ENCODE assay signal across 27 mouse cellular contexts in genomic region chr11:116178411-116179121, GRCm38 (mm10). TPM values are rescaled to one million over a fixed set of nuclear protein-coding genes. Genes with fewer than 3 reads are reported as not detected.
DNase-seq lines count a peak whose midpoint lies in the region; ATAC-seq and TF ChIP-seq lines count a peak whose summit lies in the region.
"Had no signal": no experiment of that assay in that cellular context is flagged by ENCODE, and none has a peak within 500 bp of the region (broad histone marks: within the 10 kb centered on the region; RNA-seq: fewer than 3 reads in every experiment).

No protein-coding gene starts in this region.

- DNase-seq in adrenal gland, postnatal 14 days = peak; percentile 45
- no peak for DNase-seq in adrenal gland, adult 2 months
- peak; percentile 65 for DNase-seq in liver, adult 2 months (ENCODE audit: extremely low read depth, low read depth, low spot score)
- DNase-seq in lung, postnatal 10 days = peak; percentile 52
- DNase-seq in gastrocnemius, postnatal 14 days = no peak
- no peak for DNase-seq in left cerebral cortex, adult 9 months (ENCODE audit: low spot score in 2 of 2)
- DNase-seq: cerebellum, adult 11 months; cerebellum, adult 9-10 months; embryo, embryonic 11 days; gastrocnemius, adult 2 months; heart, postnatal 14 days; kidney, postnatal 36 days; right cerebral cortex, postnatal 25 days had no signal

- ATAC-seq in liver, embryonic 12.5 days = no peak
- ATAC-seq in megakaryocyte, adult 5-6 weeks (ENCODE audit: poor library complexity, severe bottlenecking) = no peak
- ATAC-seq: forebrain, embryonic 14.5 days; intestine, embryonic 16.5 days; midbrain, embryonic 15.5 days had no signal

- H3K79me2 ChIP-seq in liver, adult 2 months (ENCODE audit: control insufficient read depth, insufficient read depth, low read length) = peaks cover 4% of the 10 kb centered on the region; the same call in 1 of the 2 replicates

- H3K4me2 ChIP-seq in liver, embryonic 12.5 days = no peak overlapping the region
- H3K4me2 ChIP-seq: embryonic facial prominence, embryonic 12.5 days; heart, embryonic 13.5 days; kidney, embryonic 15.5 days; limb, embryonic 15.5 days; liver, embryonic 15.5 days; midbrain, embryonic 15.5 days; stomach, embryonic 15.5 days had no signal

- peaks cover 7% of the 10 kb centered on the region for H3K4me1 ChIP-seq in liver, adult 2 months (ENCODE audit: control insufficient read depth, insufficient read depth, low read length)
- peaks cover 3% of the 10 kb centered on the region; the same call in 1 of the 2 replicates for H3K4me1 ChIP-seq in liver, embryonic 12.5 days
- H3K4me1 ChIP-seq: embryonic facial prominence, embryonic 12.5 days; heart, embryonic 13.5 days; limb, embryonic 10.5 days; limb, embryonic 15.5 days; liver, embryonic 15.5 days; midbrain, embryonic 15.5 days; stomach, embryonic 15.5 days had no signal

- TF ChIP-seq POLR2A in liver, adult 2 months (IDR thresholded peaks at IDR 0.05; ENCODE audit: extremely low read depth, insufficient read depth, low read length) = no peak

- no peak overlapping the region for H3K27ac ChIP-seq in liver, adult 2 months (replicated peaks; ENCODE audit: insufficient read depth, low read depth, low read length)
- no peak overlapping the region for H3K27ac ChIP-seq in liver, embryonic 12.5 days
- H3K27ac ChIP-seq: embryonic facial prominence, embryonic 12.5 days; gastrocnemius, adult 2 months; heart, embryonic 13.5 days; kidney, embryonic 15.5 days; layer of hippocampus, adult 2 months; limb, embryonic 10.5 days; liver, embryonic 15.5 days; macrophage; midbrain, embryonic 15.5 days; stomach, embryonic 15.5 days had no signal

- no peak overlapping the region for H3K4me3 ChIP-seq in liver, adult 2 months (ENCODE audit: insufficient read depth, low read depth, low read length)
- no peak overlapping the region for H3K4me3 ChIP-seq in liver, embryonic 12.5 days
- H3K4me3 ChIP-seq: embryonic facial prominence, embryonic 12.5 days; gastrocnemius, adult 2 months; heart, embryonic 13.5 days; kidney, embryonic 15.5 days; layer of hippocampus, adult 2 months; limb, embryonic 10.5 days; limb, embryonic 15.5 days; liver, embryonic 15.5 days; midbrain, embryonic 15.5 days; stomach, embryonic 15.5 days had no signal

- intact Hi-C loops in gastrocnemius, postnatal 14 days (cut with DNase I; ENCODE audit: low total_unique reads) = no loop called here

- peaks cover 86% of the 10 kb centered on the region for H3K36me3 ChIP-seq in liver, adult 2 months (ENCODE audit: control insufficient read depth, insufficient read depth, low read length)
- H3K36me3 ChIP-seq in liver, embryonic 12.5 days = peaks cover 91% of the 10 kb centered on the region

- no peak overlapping the region for H3K9ac ChIP-seq in liver, adult 2 months (ENCODE audit: low read depth, low read length)
- H3K9ac ChIP-seq in liver, embryonic 12.5 days = no peak overlapping the region
- H3K9ac ChIP-seq: embryonic facial prominence, embryonic 12.5 days; heart, embryonic 13.5 days; kidney, embryonic 15.5 days; limb, embryonic 15.5 days; liver, embryonic 15.5 days; midbrain, embryonic 15.5 days; stomach, embryonic 15.5 days had no signal

- no peaks in the 10 kb centered on the region for H3K9me3 ChIP-seq in liver, embryonic 12.5 days (replicated peaks)
- H3K9me3 ChIP-seq: embryonic facial prominence, embryonic 12.5 days; heart, embryonic 13.5 days; kidney, embryonic 15.5 days; limb, embryonic 10.5 days; limb, embryonic 15.5 days; liver, embryonic 15.5 days; midbrain, embryonic 15.5 days; stomach, embryonic 15.5 days had no signal

- TF ChIP-seq CTCF in liver, adult 2 months (IDR thresholded peaks at IDR 0.05; ENCODE audit: low read depth, low read length) = no peak

- H3K27me3 ChIP-seq in liver, adult 2 months (ENCODE audit: control insufficient read depth, insufficient read depth, low read length) = no peaks in the 10 kb centered on the region
- no peaks in the 10 kb centered on the region for H3K27me3 ChIP-seq in liver, embryonic 12.5 days (replicated peaks)
- H3K27me3 ChIP-seq: embryonic facial prominence, embryonic 12.5 days; heart, embryonic 13.5 days; kidney, embryonic 15.5 days; limb, embryonic 15.5 days; liver, embryonic 15.5 days; midbrain, embryonic 15.5 days; stomach, embryonic 15.5 days had no signal

- WGBS in liver, adult 2 months = 38% methylated on average over 20 of the region's 20 CpGs
- 84% methylated on average over 20 of the region's 20 CpGs for WGBS in liver, embryonic 12.5 days (ENCODE audit: insufficient replicate concordance)

RNA-seq across cellular contexts. Expression of gene Fbf1, which starts 10.6 kb away (rescaled TPM):
- 28.1 and 31.0 TPM in 2 replicates for total RNA-seq in adrenal gland, postnatal 14 days (2021)
- total RNA-seq in adrenal gland, adult 2 months (2021) = 10 to 100 TPM; 30.4 to 37.8 TPM
- 19.5 and 21.4 TPM in 2 replicates for polyA plus RNA-seq in adrenal gland, adult 2 months (2012; rRNA removed)
- 5.6 and 9.0 TPM in 2 replicates for total RNA-seq in liver, adult 2 months (2014; rRNA removed)
- 3.6 and 4.5 TPM in 2 replicates for polyA plus RNA-seq in liver, adult 2 months (2012; rRNA removed)
- polyA plus RNA-seq in liver, embryonic 12.5 days (2016; fragmentation: Nextera tagmentation; extraction: Ambion mirVana) = 14.3 and 15.0 TPM in 2 replicates
- total RNA-seq in gastrocnemius, postnatal 14 days (2021) = 10 to 100 TPM in 1 of 2 experiments, 1 to 10 TPM in 1; 9.1 to 11.6 TPM
- 2.9 and 5.9 TPM in 2 replicates for total RNA-seq in megakaryocyte, adult 5-6 weeks (2015)
- total RNA-seq in megakaryocyte, adult 5-6 weeks (2017) = 5.7 and 6.3 TPM in 2 replicates

RNA-seq across cellular contexts. Expression of gene Ten1, which starts 20.1 kb away (rescaled TPM):
- total RNA-seq in adrenal gland, postnatal 14 days (2021) = 16.7 and 20.0 TPM in 2 replicates
- 10 to 100 TPM; 24.7 to 27.3 TPM for total RNA-seq in adrenal gland, adult 2 months (2021)
- polyA plus RNA-seq in adrenal gland, adult 2 months (2012; rRNA removed) = 15.0 and 16.2 TPM in 2 replicates
- 3.0 and 5.3 TPM in 2 replicates for total RNA-seq in liver, adult 2 months (2014; rRNA removed)
- polyA plus RNA-seq in liver, adult 2 months (2012; rRNA removed) = 2.3 and 3.0 TPM in 2 replicates
- polyA plus RNA-seq in liver, embryonic 12.5 days (2016; fragmentation: Nextera tagmentation; extraction: Ambion mirVana) = 43.4 and 44.0 TPM in 2 replicates
- total RNA-seq in gastrocnemius, postnatal 14 days (2021) = 10 to 100 TPM; 26.9 to 31.6 TPM
- 58.5 and 63.9 TPM in 2 replicates for total RNA-seq in megakaryocyte, adult 5-6 weeks (2015)
- 21.4 and 27.2 TPM in 2 replicates for total RNA-seq in megakaryocyte, adult 5-6 weeks (2017)

RNA-seq across cellular contexts. Expression of gene Acox1, which starts 20.3 kb away (rescaled TPM):
- 150 and 199 TPM in 2 replicates for total RNA-seq in adrenal gland, postnatal 14 days (2021)
- 100 to 1,000 TPM; 225 TPM for total RNA-seq in adrenal gland, adult 2 months (2021)
- polyA plus RNA-seq in adrenal gland, adult 2 months (2012; rRNA removed) = 64.1 and 67.5 TPM in 2 replicates
- 994 and 1,028 TPM in 2 replicates for total RNA-seq in liver, adult 2 months (2014; rRNA removed)
- 683 and 720 TPM in 2 replicates for polyA plus RNA-seq in liver, adult 2 months (2012; rRNA removed)
- polyA plus RNA-seq in liver, embryonic 12.5 days (2016; fragmentation: Nextera tagmentation; extraction: Ambion mirVana) = 15.3 and 19.7 TPM in 2 replicates
- total RNA-seq in gastrocnemius, postnatal 14 days (2021) = 10 to 100 TPM; 43.3 to 49.3 TPM
- total RNA-seq in megakaryocyte, adult 5-6 weeks (2015) = 15.1 and 18.3 TPM in 2 replicates
- total RNA-seq in megakaryocyte, adult 5-6 weeks (2017) = 18.6 and 19.7 TPM in 2 replicates

RNA-seq across cellular contexts. Expression of gene Mrpl38, which starts 39.9 kb away (rescaled TPM):
- total RNA-seq in adrenal gland, postnatal 14 days (2021) = 90.7 and 95.0 TPM in 2 replicates
- total RNA-seq in adrenal gland, adult 2 months (2021) = 100 to 1,000 TPM; 102 to 108 TPM
- 134 and 167 TPM in 2 replicates for polyA plus RNA-seq in adrenal gland, adult 2 months (2012; rRNA removed)
- 26.4 and 40.2 TPM in 2 replicates for total RNA-seq in liver, adult 2 months (2014; rRNA removed)
- polyA plus RNA-seq in liver, adult 2 months (2012; rRNA removed) = 63.7 and 77.7 TPM in 2 replicates
- polyA plus RNA-seq in liver, embryonic 12.5 days (2016; fragmentation: Nextera tagmentation; extraction: Ambion mirVana) = 76.7 and 81.5 TPM in 2 replicates
- total RNA-seq in gastrocnemius, postnatal 14 days (2021) = 10 to 100 TPM; 41.8 to 49.5 TPM
- total RNA-seq in megakaryocyte, adult 5-6 weeks (2015) = 14.6 and 17.3 TPM in 2 replicates
- 6.9 and 10.0 TPM in 2 replicates for total RNA-seq in megakaryocyte, adult 5-6 weeks (2017)

RNA-seq across cellular contexts. Expression of gene Trim65, which starts 47.6 kb away (rescaled TPM):
- total RNA-seq in adrenal gland, postnatal 14 days (2021) = 8.6 and 10.2 TPM in 2 replicates
- 10 to 100 TPM in 1 of 2 experiments, 1 to 10 TPM in 1; 9.5 to 11.8 TPM for total RNA-seq in adrenal gland, adult 2 months (2021)
- 15.9 and 16.0 TPM in 2 replicates for polyA plus RNA-seq in adrenal gland, adult 2 months (2012; rRNA removed)
- total RNA-seq in liver, adult 2 months (2014; rRNA removed) = 3.9 and 5.8 TPM in 2 replicates
- polyA plus RNA-seq in liver, adult 2 months (2012; rRNA removed) = 7.7 and 8.3 TPM in 2 replicates
- polyA plus RNA-seq in liver, embryonic 12.5 days (2016; fragmentation: Nextera tagmentation; extraction: Ambion mirVana) = 1.7 and 2.0 TPM in 2 replicates
- total RNA-seq in gastrocnemius, postnatal 14 days (2021) = 1 to 10 TPM; 3.3 to 3.5 TPM
- 15.8 and 15.9 TPM in 2 replicates for total RNA-seq in megakaryocyte, adult 5-6 weeks (2015)
- total RNA-seq in megakaryocyte, adult 5-6 weeks (2017) = 7.9 and 10.7 TPM in 2 replicates

Comparison
In these comparisons a context has a peak if more than half of its experiments do, and no peak if none do; other contexts are left out.
1. DNase-seq: peak in adrenal gland, postnatal 14 days (single experiment), liver, adult 2 months (single experiment) and lung, postnatal 10 days (single experiment); none in adrenal gland, adult 2 months (single experiment), gastrocnemius, postnatal 14 days (single experiment) and left cerebral cortex, adult 9 months (0 of 2).